Mouse (Mus musculus) adrenal gland, postnatal 0 days (tissue): ENCODE data around the gene 1700030K09Rik. TPM values are rescaled to one million over a fixed set of nuclear protein-coding genes. Genes with fewer than 3 reads are reported as not detected.

ENCODE experiments used
- microRNA-seq: library from miRNA; unstranded; fragments of <30 nt; microRNA quantifications from one replicate; pipeline ENCODE4, GENCODE M21; 2016; ENCODE audit warnings: borderline replicate concordance; ENCODE audit not compliant: insufficient number of aligned reads
- polyA plus RNA-seq: library from polyadenylated mRNA; unstranded; fragments of >200 nt; fragmentation: Nextera tagmentation; extraction: Ambion mirVana; gene quantifications from 2 replicates; pipeline ENCODE4 v1.2.1, GENCODE M21; 2015

1700030K09Rik gene
- polyA plus RNA-seq: 8.9 and 9.4 TPM in 2 replicates

DNA sequence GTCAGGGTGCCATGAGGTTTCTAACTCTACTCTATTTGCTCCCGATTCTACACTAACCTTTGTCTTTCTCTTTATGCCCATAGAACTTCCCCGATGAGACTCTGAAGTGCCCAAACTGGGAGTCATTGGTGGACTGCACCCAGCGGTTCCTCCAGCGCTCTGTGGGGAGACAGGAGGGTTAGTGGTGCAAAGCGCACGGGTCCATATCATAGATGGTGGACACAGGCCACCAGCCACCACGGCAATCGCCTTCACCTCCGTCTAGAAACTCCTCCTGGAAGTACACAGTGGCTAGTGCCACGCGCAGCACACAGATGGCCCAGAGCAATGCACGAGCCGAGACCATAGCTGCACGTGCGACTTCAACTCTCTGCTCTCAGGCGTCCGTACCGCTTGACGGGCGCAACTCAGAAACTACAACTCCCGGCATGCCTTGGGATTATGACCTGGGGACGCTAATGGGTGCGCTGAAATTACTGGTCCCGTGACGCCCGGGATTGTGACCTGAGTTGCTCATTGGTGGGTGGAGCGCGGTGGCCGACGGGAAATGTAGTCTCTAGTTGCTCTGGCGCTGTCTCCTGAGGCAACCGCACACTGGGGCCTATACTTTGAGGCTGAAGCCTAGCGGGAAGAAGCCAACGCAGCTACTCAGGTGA is at the start of gene 1700030K09Rik, which contains the start of gene Calr3:
Gene 1700030K09Rik (plus strand): TSS at position 543 of the 656 bp plus-strand sequence.
Gene Calr3 (minus strand): TSS at position 533 of the 656 bp plus-strand sequence.

DNA sequence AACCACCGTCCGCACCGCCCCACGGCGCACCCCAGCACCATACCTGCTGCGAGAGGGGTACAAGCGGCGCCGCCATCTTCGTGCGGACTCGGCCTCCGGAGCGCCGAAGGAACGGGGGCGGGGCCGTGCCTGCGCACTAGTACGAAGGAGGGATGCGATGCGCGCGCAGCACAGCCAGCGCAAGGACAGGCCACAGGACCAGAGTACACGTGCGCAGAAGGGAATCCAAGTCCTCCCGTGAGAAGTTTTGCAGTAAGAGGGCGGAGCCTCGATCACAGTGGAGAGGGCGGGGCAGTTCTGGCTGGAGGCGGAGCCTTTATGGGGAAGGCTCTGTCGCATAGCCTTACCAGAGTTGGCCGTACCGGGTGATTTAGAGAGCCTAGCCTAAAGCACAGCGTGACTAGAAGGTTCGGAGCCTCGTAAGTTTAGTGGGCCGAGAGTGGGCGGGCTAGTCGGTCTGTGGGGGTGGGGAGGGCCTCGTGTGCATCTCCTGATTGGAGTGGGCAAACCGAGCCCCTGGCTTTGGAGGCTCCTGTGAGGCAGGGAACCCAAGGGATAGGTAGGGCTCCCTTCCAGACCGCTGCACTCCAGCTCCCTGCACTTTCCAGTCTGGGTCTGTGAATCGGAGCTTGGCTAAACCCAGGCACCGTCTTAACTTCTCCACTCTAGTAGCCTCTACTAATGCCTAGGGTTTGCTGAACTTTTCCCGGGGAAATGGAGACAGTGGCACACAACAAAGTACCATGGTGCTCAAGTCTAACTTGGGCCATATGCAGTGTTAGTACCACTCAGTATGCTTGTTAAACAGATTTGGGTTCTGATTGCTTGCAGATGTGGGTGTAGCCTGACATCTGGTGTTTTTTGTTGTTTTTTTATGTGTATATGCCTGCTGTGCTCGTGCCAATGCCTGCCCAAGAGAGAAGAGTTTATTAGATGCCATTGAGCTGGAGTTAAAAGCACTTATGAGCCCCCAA is 22.0 kb upstream of the 1700030K09Rik start, which contains the start of gene Eps15l1:
Gene Eps15l1 (minus strand): TSS at position 99 of the 974 bp plus-strand sequence.

DNA sequence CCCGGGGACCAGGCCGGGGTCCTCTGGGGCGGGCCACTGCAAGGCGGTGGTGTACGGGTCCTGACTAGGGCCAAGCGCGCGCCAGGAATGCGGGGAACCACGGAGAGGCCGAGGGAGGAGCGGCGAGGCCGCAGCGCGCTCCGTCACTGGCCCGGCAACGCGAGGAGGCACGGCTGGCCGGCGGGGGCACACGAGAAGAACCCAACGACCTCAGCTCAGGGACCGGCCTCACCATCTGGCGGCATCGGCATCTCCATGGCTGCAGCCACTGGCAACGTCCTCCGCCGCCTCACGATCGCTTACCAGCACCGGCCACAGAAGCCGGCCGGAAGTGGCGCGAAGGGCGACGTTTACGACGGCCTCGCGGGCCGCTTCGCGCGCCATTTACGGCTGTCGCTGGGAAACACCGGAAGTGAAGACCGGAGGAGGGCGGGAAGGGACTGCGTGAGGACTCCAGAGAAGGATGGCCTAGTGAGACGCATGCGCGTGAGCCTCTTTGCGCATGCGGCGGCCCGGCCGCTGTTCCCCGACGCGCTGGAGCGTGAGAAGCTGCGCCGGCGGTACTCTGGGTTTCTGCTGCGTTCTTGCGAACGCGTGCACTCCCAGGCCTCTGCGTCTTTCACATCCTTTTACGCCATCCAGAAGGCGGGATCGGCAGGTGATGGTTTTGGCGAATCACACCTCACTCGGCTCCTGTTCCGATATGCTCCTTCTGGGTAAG is 31.3 kb downstream of the 1700030K09Rik start, which contains the start of gene Cherp:
Gene Cherp (minus strand): TSS at position 401 of the 721 bp plus-strand sequence.

DNA sequence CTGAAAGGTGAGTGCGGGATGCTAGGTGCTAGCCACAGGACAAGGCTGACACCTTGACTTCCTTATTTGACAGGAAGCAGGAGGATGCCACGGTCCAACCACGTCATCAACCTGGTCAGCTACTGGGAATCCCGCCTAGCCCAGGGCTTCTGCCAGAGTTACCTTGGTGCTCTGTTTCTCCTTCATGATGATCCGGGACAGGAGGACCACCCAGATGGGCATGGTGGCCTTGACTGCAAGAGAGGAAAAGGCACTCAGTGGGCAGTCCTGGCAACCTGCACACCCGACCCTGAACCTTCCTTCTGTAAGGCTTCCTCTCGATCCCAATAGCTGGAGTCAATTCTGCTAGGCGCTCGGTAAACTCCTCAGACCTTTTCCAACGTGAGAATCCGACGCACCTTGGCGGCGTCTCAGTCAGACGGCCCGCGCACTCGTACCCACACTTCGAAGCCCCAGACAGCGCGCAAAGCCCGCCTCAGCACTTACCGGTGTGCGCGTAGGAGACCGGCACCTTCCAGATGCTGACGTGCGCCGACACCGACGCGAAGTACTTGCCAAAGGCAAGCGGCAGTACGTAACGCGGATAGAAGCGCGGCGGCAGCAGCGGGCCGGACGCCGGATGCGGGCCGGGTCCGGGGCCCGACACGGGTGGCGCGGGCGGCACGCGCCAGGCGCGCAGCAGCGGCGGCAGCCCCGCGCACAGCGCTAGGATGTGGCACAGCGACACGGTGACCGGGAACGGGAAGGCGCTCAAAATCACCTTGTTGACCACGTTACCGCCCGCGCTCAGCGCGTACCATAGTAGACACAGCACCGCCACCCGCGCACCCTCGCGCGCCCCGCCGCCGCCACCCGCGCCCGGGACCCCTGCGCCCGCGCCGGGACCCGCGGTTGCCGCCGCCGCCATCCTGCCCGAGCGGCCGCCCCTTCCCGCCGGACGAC is 48.3 kb downstream of the 1700030K09Rik start, which contains the start of gene Slc35e1:
Gene Slc35e1 (minus strand): TSS at position 935 of the 942 bp plus-strand sequence.

Small RNAs within 50 kb of the gene (microRNA-seq; reads per million reads assigned to microRNA genes)
- not detected for gene Mir7068

Other genes with a start within 250 kb of the 1700030K09Rik start
- gene Cib3, start 231.0 kb upstream of the 1700030K09Rik start, polyA plus RNA-seq: 0.17 and 0.25 TPM in 2 replicates
- gene Gm11034, start 230.2 kb upstream of the 1700030K09Rik start, polyA plus RNA-seq: not detected in 2 replicates
- gene Fam32a, start 224.2 kb upstream of the 1700030K09Rik start, polyA plus RNA-seq: 81.4 and 84.4 TPM in 2 replicates
- gene Ap1m1, start 203.9 kb upstream of the 1700030K09Rik start, polyA plus RNA-seq: 77.1 and 78.9 TPM in 2 replicates
- 11.5 and 11.9 TPM in 2 replicates for gene Gm10282, start 138.6 kb upstream of the 1700030K09Rik start, polyA plus RNA-seq
- 23.2 and 28.6 TPM in 2 replicates for gene Klf2, start 124.8 kb upstream of the 1700030K09Rik start, polyA plus RNA-seq
- 18.9 and 24.4 TPM in 2 replicates for gene Eps15l1, start 22.4 kb upstream of the 1700030K09Rik start, polyA plus RNA-seq
- gene Calr3, start within 50 bp of the 1700030K09Rik start, polyA plus RNA-seq: 3.6 and 5.1 TPM in 2 replicates
- 29.3 and 30.1 TPM in 2 replicates for gene Cherp, start 31.3 kb downstream of the 1700030K09Rik start, polyA plus RNA-seq
- 7.9 and 9.8 TPM in 2 replicates for gene Slc35e1, start 48.7 kb downstream of the 1700030K09Rik start, polyA plus RNA-seq
- gene Med26, start 104.4 kb downstream of the 1700030K09Rik start, polyA plus RNA-seq: 7.4 and 11.5 TPM in 2 replicates
- gene Smim7, start 127.2 kb downstream of the 1700030K09Rik start, polyA plus RNA-seq: 138 TPM in 2 replicates
- gene Tmem38a, start 128.2 kb downstream of the 1700030K09Rik start, polyA plus RNA-seq: 21.9 and 28.6 TPM in 2 replicates
- gene Nwd1, start 202.8 kb downstream of the 1700030K09Rik start, polyA plus RNA-seq: 0.03 and 0.08 TPM in 2 replicates